Mouse (Mus musculus): ENCODE measurements at regions not wholly inside any gene's neighbourhood (a gene's known extent, or its start where the extent isn't known, plus 50 kb on each side); places are given as distances from the start of the nearest gene placed in this dataset.

DNA sequence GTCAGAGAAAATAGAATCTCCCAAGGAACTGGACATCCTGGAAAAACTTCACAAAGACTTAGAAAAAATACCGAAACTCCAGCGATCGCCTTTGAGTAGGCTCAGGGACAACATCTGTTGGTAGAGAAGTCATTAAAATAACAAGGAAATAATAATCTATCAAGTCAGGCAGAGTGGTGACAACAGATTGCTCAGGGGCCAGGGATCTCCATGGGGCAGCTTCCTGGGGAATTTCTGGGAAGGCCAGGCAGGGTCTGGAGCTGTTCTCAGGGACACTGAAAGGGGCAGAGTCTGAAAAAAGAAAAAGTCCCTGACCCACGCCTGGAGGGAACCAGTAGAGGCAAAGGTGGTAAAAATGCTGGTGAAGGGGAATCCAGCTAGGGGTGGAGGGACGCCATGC is 162.3 kb downstream of the Efnb2 start:
- no peak for TF ChIP-seq CTCF (IDR thresholded peaks at IDR 0.05; ENCODE audit: extremely low read depth, insufficient read depth, insufficient read length, insufficient replicate concordance)
- TF ChIP-seq POLR2A (IDR thresholded peaks at IDR 0.05; ENCODE audit: low read depth, low read length) = no peak
- H3K4me1 ChIP-seq (ENCODE audit: control insufficient read depth, insufficient read depth, insufficient read length) = no peaks in the 10 kb centered on the region
- no peaks in the 10 kb centered on the region for H3K27me3 ChIP-seq (ENCODE audit: control insufficient read depth, insufficient read depth, low read length)
- no peaks in the 10 kb centered on the region for H3K36me3 ChIP-seq (ENCODE audit: control insufficient read depth, insufficient read depth, low read length)
- 76% methylated on average over 5 of the region's 5 CpGs for WGBS
- DNase-seq (ENCODE audit: low read depth in 1 of 2, low spot score in 2 of 2) = no peak
- no peak overlapping the region for H3K4me3 ChIP-seq (ENCODE audit: extremely low read depth, insufficient read depth, insufficient read length)
- H3K27ac ChIP-seq (ENCODE audit: insufficient read depth, low read length) = no peak overlapping the region

DNA sequence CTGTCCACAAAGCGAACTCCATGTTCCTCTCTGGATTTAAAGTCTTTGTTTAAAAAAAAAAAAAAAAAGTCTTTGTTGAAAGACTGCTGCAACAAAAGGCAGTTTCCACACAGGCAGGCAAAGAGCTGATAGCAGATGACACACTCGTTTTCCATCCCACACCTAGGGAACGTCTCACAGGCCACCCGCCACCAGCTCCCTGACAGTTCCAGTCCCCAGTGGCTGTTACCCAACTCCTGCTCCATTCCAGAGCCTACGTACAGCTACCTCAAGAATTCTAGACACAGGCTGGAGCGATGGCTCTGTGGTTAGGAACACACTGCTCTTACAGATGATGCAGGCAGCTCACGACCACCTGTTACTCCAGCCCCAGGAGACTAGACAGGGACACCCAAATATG is 165.6 kb downstream of the Efnb2 start:
- WGBS = 89% methylated on average over 7 of the region's 7 CpGs
- H3K4me3 ChIP-seq (ENCODE audit: extremely low read depth, insufficient read depth, insufficient read length) = no peak overlapping the region
- no peaks in the 10 kb centered on the region for H3K27me3 ChIP-seq (ENCODE audit: control insufficient read depth, insufficient read depth, low read length)
- H3K36me3 ChIP-seq (ENCODE audit: control insufficient read depth, insufficient read depth, low read length) = no peaks in the 10 kb centered on the region
- H3K27ac ChIP-seq (ENCODE audit: insufficient read depth, low read length) = no peak overlapping the region
- no peak for DNase-seq (ENCODE audit: low read depth in 1 of 2, low spot score in 2 of 2)
- TF ChIP-seq POLR2A (IDR thresholded peaks at IDR 0.05; ENCODE audit: low read depth, low read length) (no peak), CTCF (IDR thresholded peaks at IDR 0.05; ENCODE audit: extremely low read depth, insufficient read depth, insufficient read length, insufficient replicate concordance) (no peak)
- H3K4me1 ChIP-seq (ENCODE audit: control insufficient read depth, insufficient read depth, insufficient read length) = no peaks in the 10 kb centered on the region

DNA sequence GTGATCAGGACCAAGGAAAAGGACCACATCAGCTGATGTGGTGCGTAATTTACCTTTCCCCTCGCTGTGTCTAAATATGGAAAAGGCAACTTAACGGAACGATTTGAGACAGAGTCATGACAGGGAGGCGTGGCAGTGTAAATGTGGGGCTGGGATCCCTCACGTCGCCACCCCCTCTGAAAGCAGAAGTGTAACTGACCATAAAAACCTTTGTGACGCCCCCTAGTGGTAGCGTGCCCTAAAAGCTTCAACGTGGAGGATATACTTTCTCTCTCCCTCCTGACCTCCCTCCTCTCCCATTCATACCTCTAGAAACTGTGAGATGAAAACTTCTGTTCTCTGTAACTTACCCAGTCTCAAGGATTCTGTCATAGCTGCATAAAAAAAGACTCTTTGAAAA is 166.8 kb downstream of the Efnb2 start:
- H3K36me3 ChIP-seq (ENCODE audit: control insufficient read depth, insufficient read depth, low read length) = no peaks in the 10 kb centered on the region
- H3K27me3 ChIP-seq (ENCODE audit: control insufficient read depth, insufficient read depth, low read length) = no peaks in the 10 kb centered on the region
- no peaks in the 10 kb centered on the region for H3K4me1 ChIP-seq (ENCODE audit: control insufficient read depth, insufficient read depth, insufficient read length)
- DNase-seq (ENCODE audit: low read depth in 1 of 2, low spot score in 2 of 2) = no peak
- H3K4me3 ChIP-seq (ENCODE audit: extremely low read depth, insufficient read depth, insufficient read length) = no peak overlapping the region
- H3K27ac ChIP-seq (ENCODE audit: insufficient read depth, low read length) = no peak overlapping the region
- TF ChIP-seq CTCF (IDR thresholded peaks at IDR 0.05; ENCODE audit: extremely low read depth, insufficient read depth, insufficient read length, insufficient replicate concordance) (no peak), POLR2A (IDR thresholded peaks at IDR 0.05; ENCODE audit: low read depth, low read length) (no peak)
- WGBS = 89% methylated on average over 10 of the region's 10 CpGs

DNA sequence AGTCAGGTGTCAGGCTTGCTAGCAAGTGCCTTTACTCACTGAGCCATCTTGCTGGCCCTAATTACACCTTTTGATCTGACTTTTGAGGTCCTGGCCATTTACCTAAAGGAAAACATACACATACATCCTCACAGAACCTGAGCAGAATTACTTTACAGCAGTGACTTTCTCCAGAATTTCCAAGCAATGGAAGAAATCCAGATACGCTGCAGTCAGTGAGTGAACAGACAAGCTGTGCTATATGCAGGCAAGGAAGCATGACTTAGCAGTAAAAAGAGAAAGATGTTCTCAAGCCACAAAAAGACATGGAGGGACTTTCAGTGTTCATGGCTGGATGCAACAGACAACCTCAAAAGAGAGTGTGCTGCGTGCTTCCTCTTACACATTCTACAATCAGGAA is 169.1 kb downstream of the Efnb2 start:
- H3K4me3 ChIP-seq (ENCODE audit: extremely low read depth, insufficient read depth, insufficient read length) = no peak overlapping the region
- no peak for TF ChIP-seq CTCF (IDR thresholded peaks at IDR 0.05; ENCODE audit: extremely low read depth, insufficient read depth, insufficient read length, insufficient replicate concordance)
- no peak for TF ChIP-seq POLR2A (IDR thresholded peaks at IDR 0.05; ENCODE audit: low read depth, low read length)
- no peaks in the 10 kb centered on the region for H3K36me3 ChIP-seq (ENCODE audit: control insufficient read depth, insufficient read depth, low read length)
- 48% methylated on average over 2 of the region's 2 CpGs for WGBS
- H3K4me1 ChIP-seq (ENCODE audit: control insufficient read depth, insufficient read depth, insufficient read length) = no peaks in the 10 kb centered on the region
- H3K27me3 ChIP-seq (ENCODE audit: control insufficient read depth, insufficient read depth, low read length) = no peaks in the 10 kb centered on the region
- H3K27ac ChIP-seq (ENCODE audit: insufficient read depth, low read length) = no peak overlapping the region
- DNase-seq (ENCODE audit: low read depth in 1 of 2, low spot score in 2 of 2) = no peak

DNA sequence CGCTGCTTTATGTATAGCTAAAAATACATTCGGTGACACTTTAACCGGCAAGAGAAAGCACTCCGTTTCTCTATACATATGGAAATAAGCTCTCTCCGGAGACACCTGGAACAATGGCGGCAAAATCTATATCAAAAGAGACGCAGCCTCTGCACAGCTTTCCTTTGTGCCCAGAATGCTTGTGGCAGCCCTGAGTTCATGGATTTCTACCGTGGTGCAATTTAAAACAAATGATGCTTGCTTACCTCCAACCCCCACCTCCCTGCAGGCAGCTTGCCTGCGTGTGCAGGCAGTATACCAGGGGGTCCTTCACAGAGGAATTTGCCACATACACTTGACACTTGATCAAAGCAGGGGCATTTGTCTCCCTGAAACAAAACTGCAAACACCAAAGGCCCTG is 171.3 kb downstream of the Efnb2 start:
- no peak for DNase-seq (ENCODE audit: low read depth in 1 of 2, low spot score in 2 of 2)
- H3K4me1 ChIP-seq (ENCODE audit: control insufficient read depth, insufficient read depth, insufficient read length) = no peaks in the 10 kb centered on the region
- no peak for TF ChIP-seq CTCF (IDR thresholded peaks at IDR 0.05; ENCODE audit: extremely low read depth, insufficient read depth, insufficient read length, insufficient replicate concordance)
- TF ChIP-seq POLR2A (IDR thresholded peaks at IDR 0.05; ENCODE audit: low read depth, low read length) = no peak
- H3K36me3 ChIP-seq (ENCODE audit: control insufficient read depth, insufficient read depth, low read length) = no peaks in the 10 kb centered on the region
- no peak overlapping the region for H3K27ac ChIP-seq (ENCODE audit: insufficient read depth, low read length)
- H3K4me3 ChIP-seq (ENCODE audit: extremely low read depth, insufficient read depth, insufficient read length) = no peak overlapping the region
- 66% methylated on average over 9 of the region's 9 CpGs for WGBS
- H3K27me3 ChIP-seq (ENCODE audit: control insufficient read depth, insufficient read depth, low read length) = no peaks in the 10 kb centered on the region

DNA sequence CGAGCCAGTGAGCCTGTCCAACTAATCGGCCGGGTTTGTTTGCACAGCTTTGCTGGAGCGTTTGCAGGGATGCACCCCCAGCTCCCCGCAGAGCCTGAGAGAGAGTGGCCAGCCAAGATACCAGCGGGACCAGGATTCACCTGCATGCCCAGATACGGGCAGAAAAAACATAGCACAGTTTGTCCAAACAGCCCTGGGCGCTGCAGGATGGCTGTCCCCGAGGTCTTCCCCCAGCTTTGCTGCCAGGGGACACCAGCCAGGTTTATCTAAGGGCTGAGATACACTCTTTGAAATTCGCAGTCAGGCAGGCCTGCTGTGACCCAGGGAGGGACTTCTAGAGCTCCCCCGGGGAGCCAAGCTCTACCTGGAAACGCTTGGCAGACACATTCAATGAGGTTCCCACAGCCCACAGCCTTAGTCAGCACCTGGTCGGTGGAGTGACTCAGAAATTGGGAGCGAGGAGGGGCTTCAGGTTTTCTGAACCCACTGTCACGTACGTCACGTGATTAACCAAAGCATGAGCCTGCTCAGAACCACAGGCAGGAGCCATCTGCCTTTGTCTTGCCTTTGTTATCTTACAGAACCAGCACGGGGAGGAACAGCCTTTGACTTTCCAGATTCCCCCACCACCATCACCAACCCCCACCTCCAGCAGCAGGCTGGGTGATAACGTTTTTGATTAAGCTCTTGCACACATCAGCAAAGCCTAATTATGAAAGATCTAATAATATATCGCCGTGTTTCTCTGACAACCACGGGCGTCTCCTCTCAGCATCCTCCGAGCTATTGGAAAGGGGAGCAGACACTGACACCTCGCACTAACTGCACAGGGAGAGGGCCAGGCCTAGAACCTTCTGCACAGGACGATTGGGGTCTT is 172.1 kb downstream of the Efnb2 start:
- no peaks in the 10 kb centered on the region for H3K36me3 ChIP-seq (ENCODE audit: control insufficient read depth, insufficient read depth, low read length)
- H3K27ac ChIP-seq (ENCODE audit: insufficient read depth, low read length) = no peak overlapping the region
- no peak overlapping the region for H3K4me3 ChIP-seq (ENCODE audit: extremely low read depth, insufficient read depth, insufficient read length)
- no peak for TF ChIP-seq CTCF (IDR thresholded peaks at IDR 0.05; ENCODE audit: extremely low read depth, insufficient read depth, insufficient read length, insufficient replicate concordance)
- TF ChIP-seq POLR2A (IDR thresholded peaks at IDR 0.05; ENCODE audit: low read depth, low read length) = no peak
- H3K27me3 ChIP-seq (ENCODE audit: control insufficient read depth, insufficient read depth, low read length) = no peaks in the 10 kb centered on the region
- no peak for DNase-seq (ENCODE audit: low read depth in 1 of 2, low spot score in 2 of 2)
- no peaks in the 10 kb centered on the region for H3K4me1 ChIP-seq (ENCODE audit: control insufficient read depth, insufficient read depth, insufficient read length)
- WGBS = 42% methylated on average over 26 of the region's 26 CpGs

DNA sequence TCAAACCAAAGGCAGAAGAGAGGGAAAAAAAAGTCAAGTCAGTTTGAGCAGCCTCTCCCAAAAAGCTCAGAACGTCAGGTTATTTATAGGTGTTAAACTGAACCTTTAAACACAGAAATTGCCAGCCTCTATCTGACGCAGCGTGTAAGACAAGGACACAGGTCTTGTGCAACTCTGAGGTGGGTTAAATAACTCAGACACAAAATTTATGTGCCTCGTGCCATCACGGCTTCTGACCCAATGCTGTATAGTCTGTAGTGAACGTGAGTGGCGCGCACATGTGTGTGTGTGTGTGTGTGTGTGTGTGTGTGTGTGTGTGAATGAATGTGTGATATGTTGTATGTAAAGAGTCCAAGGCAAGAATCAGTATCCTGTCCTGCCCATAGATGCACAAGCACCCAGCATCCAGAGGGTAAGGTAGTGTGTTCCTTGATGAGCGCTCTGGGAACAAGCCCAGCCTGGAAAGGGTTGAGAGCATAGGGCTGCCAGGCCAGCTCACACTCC is 172.8 kb downstream of the Efnb2 start:
- no peak overlapping the region for H3K27ac ChIP-seq (ENCODE audit: insufficient read depth, low read length)
- no peak overlapping the region for H3K4me3 ChIP-seq (ENCODE audit: extremely low read depth, insufficient read depth, insufficient read length)
- WGBS = 81% methylated on average over 9 of the region's 9 CpGs
- H3K27me3 ChIP-seq (ENCODE audit: control insufficient read depth, insufficient read depth, low read length) = no peaks in the 10 kb centered on the region
- no peak for DNase-seq (ENCODE audit: low read depth in 1 of 2, low spot score in 2 of 2)
- TF ChIP-seq CTCF (IDR thresholded peaks at IDR 0.05; ENCODE audit: extremely low read depth, insufficient read depth, insufficient read length, insufficient replicate concordance) = no peak
- no peak for TF ChIP-seq POLR2A (IDR thresholded peaks at IDR 0.05; ENCODE audit: low read depth, low read length)
- no peaks in the 10 kb centered on the region for H3K4me1 ChIP-seq (ENCODE audit: control insufficient read depth, insufficient read depth, insufficient read length)
- H3K36me3 ChIP-seq (ENCODE audit: control insufficient read depth, insufficient read depth, low read length) = no peaks in the 10 kb centered on the region
